Mouse (Mus musculus) kidney, adult 2 months (tissue): Measurements from ENCODE around the gene 9430038I01Rik. TPM values are rescaled to one million over a fixed set of nuclear protein-coding genes. Genes with fewer than 3 reads are reported as not detected.

ENCODE experiments used
- DNase-seq: peaks from one replicate; pipeline ENCODE4 v3.0.0; 2021
- H3K27ac ChIP-seq: fragments of 200-500 bp; 2 replicates; pipeline ENCODE4 v1.5.1; 2012; ENCODE audit warnings: low read depth, low read length, control low read depth, inconsistent platforms; ENCODE audit not compliant: insufficient read depth
- H3K27me3 ChIP-seq: fragments of 200-500 bp; replicated peaks from 2 replicates; pipeline ENCODE4 v1.6.1; 2012; ENCODE audit warnings: mild to moderate bottlenecking, moderate library complexity, low read length, inconsistent platforms; ENCODE audit not compliant: control insufficient read depth, insufficient read depth
- H3K36me3 ChIP-seq: fragments of 200-500 bp; 2 replicates; pipeline ENCODE4 v1.6.1; 2012; ENCODE audit warnings: mild to moderate bottlenecking, moderate library complexity, low read length, inconsistent platforms; ENCODE audit not compliant: control insufficient read depth, insufficient read depth
- H3K4me1 ChIP-seq: fragments of 200-500 bp; 2 replicates; pipeline ENCODE4 v1.6.1; 2011; ENCODE audit warnings: low read length; ENCODE audit not compliant: control insufficient read depth, insufficient read depth
- H3K4me3 ChIP-seq: fragments of 200-500 bp; 2 replicates; pipeline ENCODE4 v1.5.1; 2011; ENCODE audit warnings: mild to moderate bottlenecking, low read depth, low read length, control low read depth; ENCODE audit not compliant: insufficient read depth
- CTCF ChIP-seq: fragments of 200-500 bp; conservative IDR thresholded peaks from 2 replicates; pipeline ENCODE4 v1.5.1; 2011; ENCODE audit warnings: low read depth, mild to moderate bottlenecking, control low read depth, low read length, moderate library complexity, mixed read lengths; ENCODE audit not compliant: insufficient read depth, insufficient read length
- POLR2A ChIP-seq: fragments of 200-500 bp; IDR thresholded peaks from one replicate; pipeline ENCODE4 v1.6.1; 2011; ENCODE audit warnings: low read depth, low read length, control low read depth
- WGBS: fragments of 180-500 bp; shearing (Covaris S2); methylation state at CpG from one replicate; pipeline ENCODE4 v1.1.7; 2018; 5-methylcytosine and 5-hydroxymethylcytosine counted together
- polyA plus RNA-seq: library from polyadenylated mRNA; depleted of rRNA; stranded (reverse); fragments of >200 nt; gene quantifications from 2 replicates; pipeline ENCODE4 v1.2.3, GENCODE M21; 2012; rRNA removed

9430038I01Rik gene
- polyA plus RNA-seq, 1 experiment = 7.1 TPM

DNA sequence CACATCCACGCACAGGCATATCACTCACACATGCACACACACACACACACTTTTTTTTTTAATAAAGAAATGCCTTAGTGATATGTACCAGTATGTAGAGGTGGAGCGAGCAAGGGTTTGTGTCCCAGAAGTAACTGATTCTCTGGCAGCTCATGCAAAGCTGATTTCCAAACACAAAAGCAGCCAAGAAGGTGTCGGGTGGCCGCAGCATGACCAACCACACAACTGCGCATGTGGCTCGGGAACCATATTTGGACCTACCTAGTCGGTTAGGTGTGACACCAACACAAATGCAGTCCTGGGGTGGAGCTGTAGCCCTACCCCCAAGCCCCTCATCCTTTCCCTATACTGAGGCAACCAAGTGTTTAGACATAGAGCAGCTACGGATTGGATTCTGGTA is 45.5 kb downstream of the 9430038I01Rik start:
- DNase-seq = no peak
- Histone ChIP-seq H3K27ac (no peak overlapping the region), H3K27me3 (no peaks in the 10 kb centered on the region), H3K4me3 (no peak overlapping the region), H3K4me1 (no peaks in the 10 kb centered on the region), H3K36me3 (no peaks in the 10 kb centered on the region)
- WGBS = 92% methylated on average over 8 of the region's 8 CpGs
- no peak for TF ChIP-seq CTCF
- no peak for TF ChIP-seq POLR2A

DNA sequence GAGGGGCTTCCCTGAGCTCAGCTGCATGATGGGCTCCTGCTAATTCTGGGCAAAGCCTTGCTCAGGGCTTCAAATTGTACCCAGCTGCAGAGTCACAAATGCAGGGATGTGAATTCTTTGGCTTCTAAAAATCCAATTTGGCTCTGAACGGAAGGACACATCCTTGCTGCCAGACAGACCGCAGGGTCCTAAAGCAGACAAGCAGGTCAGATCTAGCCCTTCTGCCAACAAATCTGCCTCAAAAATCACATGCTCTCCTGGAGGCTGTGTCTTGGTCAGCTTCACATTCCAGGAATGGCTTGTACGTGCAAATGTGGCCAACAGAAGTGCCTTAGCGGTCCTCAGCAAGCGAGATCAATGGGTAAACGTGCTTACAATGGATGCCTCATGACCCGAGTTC is 46.0 kb downstream of the 9430038I01Rik start:
- no peak for DNase-seq
- Histone ChIP-seq H3K36me3 (no peaks in the 10 kb centered on the region), H3K4me1 (no peaks in the 10 kb centered on the region), H3K27me3 (no peaks in the 10 kb centered on the region), H3K27ac (no peak overlapping the region), H3K4me3 (no peak overlapping the region)
- WGBS = 73% methylated on average over 7 of the region's 7 CpGs
- TF ChIP-seq CTCF = no peak
- TF ChIP-seq POLR2A = no peak

DNA sequence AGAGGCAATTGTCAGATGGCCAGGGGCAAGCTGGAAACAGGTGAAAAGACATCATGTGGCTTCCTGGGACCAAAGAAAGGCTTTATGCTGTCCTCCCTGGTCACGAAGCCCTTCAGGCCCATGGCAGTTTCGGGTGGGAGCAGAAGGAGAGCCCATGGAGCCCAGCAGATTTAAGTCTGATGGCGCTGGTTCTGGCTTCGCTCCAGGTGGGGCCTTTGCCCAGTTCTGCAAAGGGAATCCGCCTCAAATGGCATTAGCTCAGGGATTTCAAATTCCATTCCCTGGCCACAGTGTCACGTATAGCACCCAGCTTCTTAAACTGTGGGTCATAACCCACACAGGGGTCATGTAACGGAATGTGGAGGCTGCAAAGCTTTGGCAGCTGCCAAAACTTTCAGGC is 63.7 kb downstream of the 9430038I01Rik start:
- H3K27me3 ChIP-seq = no peaks in the 10 kb centered on the region
- H3K36me3 ChIP-seq = no peaks in the 10 kb centered on the region
- H3K4me3 ChIP-seq = no peak overlapping the region
- H3K27ac ChIP-seq = no peak overlapping the region
- 67% methylated on average over 7 of the region's 7 CpGs for WGBS
- H3K4me1 ChIP-seq = no peaks in the 10 kb centered on the region
- DNase-seq = no peak
- TF ChIP-seq POLR2A (no peak), CTCF (no peak)

DNA sequence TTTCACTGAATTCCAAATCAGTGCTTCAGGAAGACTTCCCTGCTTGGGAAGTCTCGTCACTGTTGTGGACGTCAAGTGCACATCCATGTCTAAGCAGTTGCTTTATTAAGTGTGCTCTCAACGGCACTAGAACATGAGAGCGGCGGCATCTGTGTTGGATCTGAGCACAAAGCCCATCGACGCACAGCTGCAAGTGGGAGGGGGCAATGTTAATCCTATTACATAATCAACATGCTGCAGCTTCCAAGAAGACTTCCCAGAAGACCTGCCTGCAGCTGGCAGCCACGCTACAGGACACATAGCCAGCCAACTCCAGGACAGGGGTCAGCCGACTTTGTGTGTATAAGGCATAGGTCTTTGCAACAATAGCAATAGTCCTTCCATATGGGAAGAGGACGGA is 64.5 kb downstream of the 9430038I01Rik start:
- no peak for DNase-seq
- Histone ChIP-seq H3K4me1 (no peaks in the 10 kb centered on the region), H3K4me3 (no peak overlapping the region), H3K27ac (no peak overlapping the region), H3K27me3 (no peaks in the 10 kb centered on the region), H3K36me3 (no peaks in the 10 kb centered on the region)
- 78% methylated on average over 10 of the region's 10 CpGs for WGBS
- TF ChIP-seq CTCF = no peak
- TF ChIP-seq POLR2A = no peak

DNA sequence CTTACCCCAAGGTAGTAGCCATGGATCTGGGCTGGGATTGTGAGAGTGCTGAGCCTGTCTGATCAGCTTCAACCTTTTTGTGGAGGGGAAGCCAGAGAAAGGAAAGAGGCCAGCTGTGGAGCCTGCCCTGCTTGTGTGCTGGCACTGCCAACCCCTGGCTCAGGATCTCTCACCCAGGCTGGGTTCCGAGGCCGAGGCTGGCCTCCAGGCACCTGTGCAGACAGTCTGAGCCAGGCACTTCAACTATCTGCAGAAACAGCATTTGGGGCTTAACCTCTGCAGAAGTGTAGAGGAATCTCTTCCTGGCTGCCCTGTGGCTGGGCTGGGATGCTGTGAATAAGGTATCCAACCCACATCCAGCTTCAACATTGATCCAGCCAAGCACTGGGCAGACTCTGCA is 76.6 kb downstream of the 9430038I01Rik start:
- TF ChIP-seq POLR2A (no peak), CTCF (no peak)
- Histone ChIP-seq H3K27me3 (no peaks in the 10 kb centered on the region), H3K36me3 (no peaks in the 10 kb centered on the region), H3K27ac (no peak overlapping the region), H3K4me1 (no peaks in the 10 kb centered on the region), H3K4me3 (no peak overlapping the region)
- WGBS = 85% methylated on average over 2 of the region's 2 CpGs
- DNase-seq = no peak

Other genes with a start within 250 kb of the 9430038I01Rik start
- gene Ebf3, start 96.3 kb downstream of the 9430038I01Rik start, polyA plus RNA-seq = 0.68 and 1.9 TPM in 2 replicates
- gene Glrx3, start 26.9 kb upstream of the 9430038I01Rik start, polyA plus RNA-seq = 91.3 and 101 TPM in 2 replicates